Mouse (Mus musculus): ENCODE results near the gene Srgap1.

The Srgap1 gene

DNA sequence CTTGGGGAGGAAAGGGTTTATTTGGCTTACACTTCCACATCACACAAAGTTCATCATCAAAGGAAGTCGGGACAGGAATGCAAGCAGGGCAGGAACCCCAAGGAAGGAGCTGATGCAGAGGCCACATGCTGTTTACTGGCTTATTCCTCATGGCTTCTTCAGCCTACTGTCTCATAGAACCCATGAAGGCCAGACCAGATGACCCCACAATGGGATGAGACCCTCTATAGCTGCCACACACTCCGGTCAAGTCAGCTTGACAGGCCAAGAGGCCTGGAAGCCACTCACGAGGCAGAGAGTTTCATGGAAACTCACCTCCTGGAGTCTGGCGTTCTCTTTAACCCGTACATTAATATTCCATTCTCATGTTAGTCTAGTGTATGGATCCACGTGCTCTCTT is 34.8 kb downstream of the Srgap1 start:
- no peak for DNase-seq

DNA sequence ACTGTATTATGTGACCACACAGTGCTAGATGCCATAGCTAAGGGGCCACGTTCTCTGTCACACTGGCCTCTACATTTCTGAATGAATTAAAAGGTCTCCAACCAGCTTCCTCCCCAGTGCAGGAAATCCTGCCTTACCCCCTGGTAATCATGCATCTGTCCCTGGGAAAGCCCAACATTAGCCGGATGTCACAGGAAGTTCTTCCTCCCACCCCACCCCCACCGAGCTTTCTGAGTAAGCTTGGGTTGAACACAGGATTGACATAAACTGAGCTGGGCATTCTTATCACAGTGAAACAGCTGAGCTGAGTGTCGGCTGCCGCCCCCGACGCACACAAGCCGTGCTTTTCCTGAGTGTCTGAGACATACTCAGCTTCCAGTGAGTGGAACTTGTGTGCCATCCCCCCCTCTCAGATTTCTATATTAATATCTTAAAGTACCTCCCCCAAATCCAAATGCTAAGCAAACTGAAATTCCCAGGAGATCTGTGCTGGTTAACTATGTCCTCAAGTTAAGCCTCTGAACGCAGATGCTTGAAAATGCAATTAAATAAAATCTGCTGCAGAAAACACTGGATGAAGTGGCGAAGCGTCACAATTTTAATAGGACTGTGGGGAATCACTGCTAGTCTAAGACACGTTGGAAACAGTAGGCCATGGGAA is 38.3 kb downstream of the Srgap1 start:
- peak; percentile 64 for DNase-seq

- no peak for DNase-seq
These were observed 38.8 kb downstream of the Srgap1 start for GRCm38 (mm10) chr10:122008370-122008730.

- no peak for DNase-seq
These were observed 40.5 kb downstream of the Srgap1 start for GRCm38 (mm10) chr10:122006606-122007005.

- DNase-seq, result no peak
These were observed 41.0 kb downstream of the Srgap1 start for GRCm38 (mm10) chr10:122006151-122006550.

DNA sequence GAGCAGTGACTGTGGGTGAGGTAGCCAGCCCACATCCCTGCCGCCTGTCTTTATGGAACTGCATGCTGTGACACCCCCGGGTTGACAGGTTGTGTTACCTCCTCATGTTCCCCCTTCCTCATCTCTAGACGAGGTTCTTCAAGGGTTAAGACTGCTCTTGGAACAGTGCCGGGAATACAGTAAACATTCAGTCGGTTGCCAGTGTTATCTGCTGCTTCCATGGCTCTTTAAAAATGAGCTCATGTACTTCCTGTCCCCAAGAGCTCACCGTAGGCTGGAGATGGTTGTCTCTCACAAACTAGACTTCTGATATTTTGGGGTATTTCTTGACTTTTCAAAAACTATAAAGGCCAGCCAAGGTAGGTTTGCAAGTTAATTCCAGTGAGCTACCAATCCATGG is 41.6 kb downstream of the Srgap1 start:
- DNase-seq, result peak; percentile 44

DNA sequence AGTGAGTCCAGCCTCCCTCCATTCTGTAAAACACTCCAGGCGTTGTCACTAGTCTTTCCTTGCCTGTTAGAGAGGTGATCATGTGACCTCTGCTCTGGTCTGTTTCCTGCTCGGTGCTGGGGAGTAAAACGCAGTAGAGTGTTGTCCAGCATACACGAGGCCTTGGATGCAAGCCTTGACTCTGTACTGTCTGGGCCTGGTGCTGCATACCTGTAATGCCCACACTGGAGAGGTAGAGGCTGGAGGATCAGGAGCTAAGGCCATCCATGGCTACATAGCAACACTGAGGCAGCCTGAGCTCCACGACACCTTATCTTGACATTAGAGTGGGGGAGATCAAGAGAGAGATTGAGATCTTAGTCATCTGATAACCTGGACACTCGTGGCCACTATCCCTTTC is 44.2 kb downstream of the Srgap1 start:
- DNase-seq, result no peak

DNA sequence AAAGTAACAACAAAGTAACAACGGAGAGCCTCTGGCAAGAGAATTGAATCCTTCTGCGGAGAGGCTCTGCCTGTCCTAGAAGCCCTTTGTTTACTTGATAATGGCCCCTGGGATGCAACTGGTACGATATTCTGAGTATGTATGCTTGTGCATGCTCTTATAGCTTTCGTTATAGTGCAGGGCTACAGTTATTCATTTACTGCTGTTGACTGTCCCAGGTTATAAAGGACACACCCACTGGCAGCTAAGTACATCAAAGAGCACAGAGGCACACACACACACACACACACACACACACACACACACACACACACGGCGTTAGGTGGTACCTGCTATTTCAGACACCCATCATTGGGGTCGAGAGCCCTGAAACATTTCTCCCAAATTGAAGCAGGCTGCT is 48.3 kb downstream of the Srgap1 start:
- DNase-seq, result no peak

GRCm38 (mm10) chr10:121996500-121996899 is 50.6 kb downstream of the Srgap1 start:
- DNase-seq, result no peak

DNA sequence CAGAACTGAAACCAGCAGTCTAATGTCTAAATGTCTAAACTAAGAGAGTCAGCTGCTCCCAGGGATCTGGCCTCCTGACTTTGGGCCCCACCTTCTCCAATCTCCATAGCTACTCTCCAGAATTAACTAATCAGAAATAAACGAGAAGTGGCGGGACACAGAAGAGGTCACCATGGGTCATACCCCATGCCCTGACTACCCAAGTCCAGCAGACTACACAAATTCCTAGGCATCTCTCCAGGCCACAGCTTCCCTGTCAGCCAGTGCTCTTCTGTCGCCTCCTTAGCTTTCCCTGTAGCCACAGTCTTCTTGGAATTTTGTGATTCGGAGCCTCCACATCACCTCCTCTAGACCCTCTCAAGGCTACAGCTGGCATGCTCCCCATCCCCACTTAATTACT is 51.7 kb downstream of the Srgap1 start:
- no peak for DNase-seq

GRCm38 (mm10) chr10:121994660-121995059 is 52.5 kb downstream of the Srgap1 start:
- no peak for DNase-seq

DNA sequence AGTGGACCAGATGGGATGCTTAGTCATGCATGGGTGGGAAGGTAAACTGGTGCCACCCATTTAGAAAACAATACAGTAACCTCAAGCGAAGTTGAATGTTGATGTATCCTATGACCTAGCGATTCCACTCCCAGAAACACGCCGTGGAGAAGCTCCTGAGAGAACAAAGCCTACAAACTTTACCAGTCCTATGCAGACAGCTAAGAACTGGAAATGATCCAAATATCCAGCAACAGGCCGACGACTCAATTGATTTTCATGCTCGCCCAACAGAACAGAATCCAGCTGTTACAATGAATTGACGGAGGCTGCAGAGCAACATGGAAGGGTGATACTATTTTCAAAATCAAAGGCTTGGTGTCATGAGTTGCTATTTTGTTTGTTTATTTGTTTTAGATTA is 54.5 kb downstream of the Srgap1 start:
- DNase-seq, result no peak

GRCm38 (mm10) chr10:121986997-121987396 is 60.1 kb downstream of the Srgap1 start:
- DNase-seq, result no peak

- no peak for DNase-seq
These were observed 62.2 kb downstream of the Srgap1 start for GRCm38 (mm10) chr10:121984887-121985286.

- DNase-seq, result no peak
These were observed 63.0 kb downstream of the Srgap1 start for GRCm38 (mm10) chr10:121983993-121984610.

DNA sequence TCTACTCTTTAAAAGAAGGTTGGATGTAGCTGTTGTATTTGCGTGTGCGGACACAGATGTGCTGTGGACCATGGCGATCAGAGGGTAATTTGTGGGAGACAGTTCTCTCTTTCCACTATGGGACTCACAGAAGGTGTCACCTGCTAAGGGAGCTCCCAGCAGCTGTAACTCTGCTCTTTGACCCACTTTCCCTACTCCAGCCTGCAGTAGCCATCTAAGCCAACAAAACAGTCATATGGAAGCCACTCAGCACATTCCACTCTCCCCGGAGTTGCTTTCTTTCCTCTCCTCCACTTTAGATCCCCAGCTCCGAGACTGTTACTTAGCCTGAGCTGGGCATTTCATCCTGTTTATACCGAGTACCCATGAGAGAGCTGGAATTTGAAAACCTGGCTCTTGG is 71.8 kb downstream of the Srgap1 start:
- no peak for DNase-seq

DNA sequence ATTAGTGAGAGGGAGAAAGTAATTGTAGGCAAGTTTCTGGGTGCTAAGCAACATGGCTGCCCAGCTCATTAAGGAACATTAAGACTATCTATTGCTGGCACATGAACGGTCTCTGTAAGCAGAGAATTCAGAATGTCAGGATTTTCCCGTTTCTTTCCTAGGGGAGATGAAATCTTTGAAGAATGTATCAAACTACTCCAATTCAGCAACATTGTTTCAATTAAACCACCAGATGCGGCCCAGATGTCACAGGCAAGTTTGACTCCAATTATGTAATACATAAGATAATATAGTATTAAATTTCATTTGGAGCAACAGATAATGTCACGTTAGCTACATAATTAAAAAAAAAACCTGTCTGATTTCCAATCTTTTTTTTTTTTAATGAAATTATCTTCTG is 72.5 kb downstream of the Srgap1 start:
- DNase-seq, result no peak

DNA sequence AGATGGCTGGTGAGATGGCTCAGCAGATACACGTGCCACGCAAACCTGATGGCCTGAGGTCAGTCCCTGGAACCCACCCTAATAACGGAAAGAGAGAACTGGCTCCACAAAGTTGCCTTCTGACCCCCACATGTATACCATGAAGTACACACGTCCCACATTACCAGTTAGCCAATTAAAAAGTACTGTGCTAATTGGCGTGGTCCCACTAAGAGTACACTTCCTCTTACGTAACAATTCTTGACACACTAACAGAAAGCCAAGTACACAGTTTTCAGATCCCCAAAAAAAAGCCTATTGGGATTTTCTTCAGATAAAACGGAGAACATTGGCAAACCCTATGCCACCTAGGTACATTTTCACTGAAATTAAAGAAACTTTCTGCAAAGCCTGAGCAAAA is 73.8 kb downstream of the Srgap1 start:
- no peak for DNase-seq

DNA sequence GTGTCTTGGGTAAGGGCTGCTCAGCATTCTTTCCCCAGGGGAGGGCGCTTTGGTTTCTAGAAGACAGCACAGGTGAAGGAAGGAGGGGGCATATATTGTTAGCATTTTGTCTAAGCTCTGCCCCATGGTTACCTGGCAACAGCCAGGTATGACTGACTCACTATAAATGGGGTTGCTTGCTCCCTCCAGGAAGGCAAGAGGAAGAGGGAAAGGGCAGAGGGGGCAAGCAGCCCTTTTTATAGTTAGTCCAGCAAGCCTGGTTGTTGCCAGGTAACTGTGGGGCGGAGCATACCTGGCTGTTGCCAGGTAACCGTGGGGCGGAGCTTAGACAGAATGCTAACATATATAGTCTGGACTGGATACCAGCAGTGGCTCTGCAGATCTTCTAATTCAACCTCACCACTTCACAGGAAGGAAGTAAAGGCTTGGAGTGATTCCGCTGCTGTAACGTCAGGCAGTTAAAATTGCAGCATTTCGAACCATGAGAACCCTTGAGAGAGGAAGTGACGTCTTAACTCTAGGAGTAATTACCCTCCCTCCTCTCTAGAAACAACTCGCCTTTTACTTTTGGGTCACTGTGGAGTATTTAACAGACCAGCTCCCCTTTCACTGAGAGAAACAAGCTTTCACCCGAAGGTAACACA is 74.7 kb downstream of the Srgap1 start:
- DNase-seq, result no peak

- DNase-seq, result no peak
These were observed 75.5 kb downstream of the Srgap1 start for GRCm38 (mm10) chr10:121971658-121972057.

GRCm38 (mm10) chr10:121970912-121971311 is 76.2 kb downstream of the Srgap1 start:
- DNase-seq, result no peak

DNA sequence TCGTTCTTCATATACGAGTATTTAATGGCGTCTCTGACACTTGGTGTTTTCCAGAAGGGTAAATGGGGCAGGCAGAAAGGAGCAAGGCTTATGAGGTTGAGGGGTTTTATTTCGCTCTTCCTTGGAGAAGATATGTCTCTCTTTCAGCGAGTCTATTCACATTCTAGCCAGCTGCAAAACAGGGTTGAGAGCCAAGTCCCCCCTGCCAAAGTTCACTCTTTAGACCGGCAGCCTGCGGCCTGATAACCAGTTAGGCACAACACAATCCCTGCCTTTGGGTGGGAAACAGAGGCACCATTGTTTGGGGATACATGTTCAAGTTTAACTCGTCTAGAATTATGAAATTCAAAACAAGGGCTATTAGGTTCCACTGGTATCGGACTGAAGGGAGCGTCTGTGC is 83.0 kb downstream of the Srgap1 start:
- DNase-seq, result no peak

DNA sequence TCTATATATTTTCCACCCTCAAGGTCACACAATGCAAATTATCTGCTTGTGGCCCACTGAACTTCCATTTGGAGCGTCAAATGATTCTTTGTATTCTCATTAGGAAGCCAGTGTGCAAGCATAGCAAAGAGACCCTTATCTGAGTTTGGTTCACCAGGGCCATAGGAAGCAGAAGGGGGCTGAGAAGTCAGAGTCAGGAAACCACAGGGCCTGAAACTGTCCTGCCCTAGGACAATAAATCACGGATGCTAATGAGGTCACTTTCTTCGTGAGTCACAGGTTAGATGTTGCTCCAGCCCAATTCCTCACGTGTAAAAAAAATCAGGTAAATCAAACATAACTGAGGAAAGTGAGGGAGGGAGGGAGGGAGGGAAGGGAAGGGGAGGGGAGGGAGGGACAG is 85.1 kb downstream of the Srgap1 start:
- no peak for DNase-seq

- DNase-seq, result no peak
These were observed 85.8 kb downstream of the Srgap1 start for GRCm38 (mm10) chr10:121961121-121961893.

All from lung, postnatal 14 days (tissue).